Mouse (Mus musculus) embryonic facial prominence, embryonic 11.5 days (tissue): ENCODE results near the gene Tbc1d9. TPM values are rescaled to one million over a fixed set of nuclear protein-coding genes. Genes with fewer than 3 reads are reported as not detected.
A peak's percentile ranks its signal among the peaks of the same experiment; 100 is the strongest.

Experiments used
- ATAC-seq: fragments of 200-750 bp; cut with Nextera tagmentation; replicated peaks from 2 replicates; pipeline ENCODE4 v1.8.0; 2017; ENCODE audit warnings: low read depth; ENCODE audit not compliant: insufficient number of reproducible peaks, low FRiP score, low TSS enrichment
- DNase-seq: peaks from one replicate; pipeline ENCODE4 v3.0.0-alpha.2; 2015; ENCODE audit warnings: low spot score
- H3K27ac ChIP-seq: fragments of 300-500 bp; sonication (generic); replicated peaks from 2 replicates; pipeline ENCODE4 v1.5.1; 2014; ENCODE audit warnings: mild to moderate bottlenecking, low read depth, low read length, control low read depth
- H3K27me3 ChIP-seq: fragments of 300-500 bp; sonication (generic); 2 replicates; pipeline ENCODE4 v1.6.1; 2014; ENCODE audit warnings: mild to moderate bottlenecking, low read length, moderate library complexity, mixed read lengths; ENCODE audit not compliant: control insufficient read depth, insufficient read depth
- H3K36me3 ChIP-seq: fragments of 300-500 bp; sonication (generic); replicated peaks from 2 replicates; pipeline ENCODE4 v1.6.1; 2014; ENCODE audit warnings: low read depth, mild to moderate bottlenecking, low read length, moderate library complexity, mixed read lengths; ENCODE audit not compliant: control insufficient read depth, insufficient read depth
- H3K4me1 ChIP-seq: fragments of 300-500 bp; sonication (generic); 2 replicates; pipeline ENCODE4 v1.6.1; 2014; ENCODE audit warnings: low read length, mixed read lengths; ENCODE audit not compliant: control insufficient read depth, insufficient read depth
- H3K4me2 ChIP-seq: fragments of 300-500 bp; sonication (generic); 2 replicates; pipeline ENCODE4 v1.6.1; 2014; ENCODE audit warnings: low read depth, mild to moderate bottlenecking, control low read depth, low read length, moderate library complexity
- H3K4me3 ChIP-seq: fragments of 300-500 bp; sonication (generic); 2 replicates; pipeline ENCODE4 v1.5.1; 2014; ENCODE audit warnings: low read depth, low read length, control low read depth
- H3K9ac ChIP-seq: fragments of 300-500 bp; sonication (generic); replicated peaks from 2 replicates; pipeline ENCODE4 v1.6.1; 2014; ENCODE audit warnings: mild to moderate bottlenecking, control low read depth, low read length
- H3K9me3 ChIP-seq: fragments of 300-500 bp; sonication (generic); replicated peaks from 2 replicates; pipeline ENCODE4 v1.6.1; 2016; ENCODE audit warnings: mild to moderate bottlenecking, low read length, inconsistent platforms, mixed read lengths; ENCODE audit not compliant: control insufficient read depth
- WGBS: fragments of 180-500 bp; shearing (Covaris S2); extraction: QIAGEN DNeasy Blood & Tissue Kit; methylation state at CpG from one replicate; pipeline ENCODE4 v1.1.7; 2014; 5-methylcytosine and 5-hydroxymethylcytosine counted together
- polyA plus RNA-seq: library from polyadenylated mRNA; unstranded; fragments of >200 nt; fragmentation: Nextera tagmentation; extraction: Ambion mirVana; gene quantifications from 2 replicates; pipeline ENCODE4 v1.2.1, GENCODE M21; 2014

Gene Tbc1d9
- polyA plus RNA-seq, 1 experiment from 2014 or later, result 6.4 TPM

- DNase-seq (peak; percentile 32), ATAC-seq (no peak)
- Histone ChIP-seq H3K4me2 (no peak overlapping the region), H3K4me1 (no peaks in the 10 kb centered on the region), H3K9me3 (no peaks in the 10 kb centered on the region), H3K9ac (no peak overlapping the region), H3K27me3 (no peaks in the 10 kb centered on the region), H3K27ac (no peak overlapping the region), H3K36me3 (no peaks in the 10 kb centered on the region), H3K4me3 (no peak overlapping the region)
- WGBS, result 60% methylated on average over 14 of the region's 14 CpGs
Observed at GRCm38 (mm10) chr8:83251362-83252246, 86.5 kb downstream of the Tbc1d9 start.

DNA sequence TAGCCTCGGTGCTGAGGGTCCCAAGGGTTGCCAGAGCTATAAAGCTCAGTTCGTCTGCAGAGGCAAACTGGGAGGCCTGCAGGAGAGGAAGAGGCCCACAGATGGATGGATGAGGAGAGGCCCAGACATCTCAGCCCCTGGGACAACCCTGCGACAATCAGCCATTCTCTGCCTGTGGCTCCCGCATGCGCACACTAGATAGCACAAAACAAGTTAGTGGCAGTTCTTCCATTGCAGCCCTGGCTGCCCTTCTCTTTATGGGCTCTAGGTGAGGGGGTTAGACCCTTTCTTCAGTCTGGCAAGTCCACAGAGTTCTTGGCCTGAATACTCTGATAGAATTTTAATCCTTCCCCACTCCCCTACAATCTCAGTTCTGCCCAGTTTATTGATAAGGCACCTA is 87.6 kb downstream of the Tbc1d9 start:
- H3K4me2 ChIP-seq, result no peak overlapping the region
- H3K27me3 ChIP-seq, result no peaks in the 10 kb centered on the region
- H3K9me3 ChIP-seq, result no peaks in the 10 kb centered on the region
- DNase-seq, result no peak
- H3K27ac ChIP-seq, result no peak overlapping the region
- H3K4me1 ChIP-seq, result no peaks in the 10 kb centered on the region
- 81% methylated on average over 5 of the region's 5 CpGs for WGBS
- H3K9ac ChIP-seq, result no peak overlapping the region
- no peak overlapping the region for H3K4me3 ChIP-seq
- ATAC-seq, result no peak
- H3K36me3 ChIP-seq, result no peaks in the 10 kb centered on the region

DNA sequence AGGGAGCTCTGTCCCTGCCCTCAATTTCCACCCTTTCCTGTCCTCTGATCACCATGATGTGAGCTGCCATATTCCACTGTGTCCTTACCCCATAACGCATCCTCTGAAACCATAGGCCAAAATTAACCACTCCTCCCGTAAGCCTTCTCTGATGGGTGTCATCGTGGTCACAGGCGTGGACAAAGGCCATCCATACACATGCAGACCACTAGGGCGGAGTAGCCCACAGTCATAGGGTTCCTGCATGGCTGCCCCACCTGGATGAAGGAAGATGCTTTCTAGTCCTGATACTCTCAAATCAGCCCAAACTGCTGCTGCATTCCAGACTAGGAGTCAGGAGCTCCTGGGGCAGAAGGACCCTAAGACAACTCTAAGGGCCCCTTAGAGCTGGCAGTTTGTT is 92.5 kb downstream of the Tbc1d9 start:
- ATAC-seq (no peak), DNase-seq (no peak)
- H3K9ac ChIP-seq, result no peak overlapping the region
- no peaks in the 10 kb centered on the region for H3K9me3 ChIP-seq
- 92% methylated on average over 5 of the region's 5 CpGs for WGBS
- no peak overlapping the region for H3K27ac ChIP-seq
- no peaks in the 10 kb centered on the region for H3K27me3 ChIP-seq
- no peaks in the 10 kb centered on the region for H3K36me3 ChIP-seq
- no peak overlapping the region for H3K4me3 ChIP-seq
- no peaks in the 10 kb centered on the region for H3K4me1 ChIP-seq
- H3K4me2 ChIP-seq, result no peak overlapping the region

- Histone ChIP-seq H3K4me3 (no peak overlapping the region), H3K4me2 (no peak overlapping the region), H3K9ac (no peak overlapping the region), H3K27ac (no peak overlapping the region), H3K4me1 (no peaks in the 10 kb centered on the region), H3K27me3 (no peaks in the 10 kb centered on the region), H3K36me3 (no peaks in the 10 kb centered on the region), H3K9me3 (no peaks in the 10 kb centered on the region)
- WGBS, result 70% methylated on average over 16 of the region's 16 CpGs
- peak; percentile 78 for DNase-seq
- peak; percentile 91 for ATAC-seq
Observed at GRCm38 (mm10) chr8:83260418-83261215, 95.5 kb downstream of the Tbc1d9 start.

- H3K27me3 ChIP-seq, result no peaks in the 10 kb centered on the region
- WGBS, result 95% methylated on average over 14 of the region's 14 CpGs
- H3K9me3 ChIP-seq, result no peaks in the 10 kb centered on the region
- H3K4me3 ChIP-seq, result no peak overlapping the region
- DNase-seq (no peak), ATAC-seq (no peak)
- no peaks in the 10 kb centered on the region for H3K4me1 ChIP-seq
- H3K9ac ChIP-seq, result no peak overlapping the region
- no peaks in the 10 kb centered on the region for H3K36me3 ChIP-seq
- no peak overlapping the region for H3K4me2 ChIP-seq
- no peak overlapping the region for H3K27ac ChIP-seq
Observed at GRCm38 (mm10) chr8:83271172-83271571, 106.0 kb downstream of the Tbc1d9 start.

DNA sequence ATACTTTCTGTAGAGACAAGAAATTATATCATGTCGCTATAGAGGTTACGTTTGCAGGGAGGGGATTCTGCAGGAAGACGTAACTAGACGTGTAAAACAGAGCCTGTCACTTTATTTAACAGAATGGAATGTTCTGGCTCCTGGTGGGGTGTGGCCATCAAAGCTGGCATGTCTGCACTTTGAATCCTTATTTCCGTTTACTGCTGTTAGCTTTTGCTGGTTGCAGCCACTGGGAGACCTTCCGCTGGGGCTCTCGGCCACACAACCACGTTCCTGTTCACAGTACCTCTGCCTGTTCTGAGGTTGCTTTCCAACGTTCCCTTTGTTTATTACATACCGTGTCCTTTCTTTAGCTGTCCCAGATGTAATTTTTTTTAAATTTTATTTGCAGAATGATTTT is 107.3 kb downstream of the Tbc1d9 start:
- Histone ChIP-seq H3K4me2 (no peak overlapping the region), H3K9ac (no peak overlapping the region), H3K4me3 (no peak overlapping the region), H3K4me1 (no peaks in the 10 kb centered on the region), H3K27ac (no peak overlapping the region), H3K27me3 (no peaks in the 10 kb centered on the region), H3K9me3 (no peaks in the 10 kb centered on the region), H3K36me3 (no peaks in the 10 kb centered on the region)
- DNase-seq, result no peak
- 80% methylated on average over 10 of the region's 10 CpGs for WGBS
- no peak for ATAC-seq

- H3K9ac ChIP-seq, result no peak overlapping the region; the same call in 1 of the 2 replicates
- H3K4me3 ChIP-seq, result no peak overlapping the region
- WGBS, result 54% methylated on average over 11 of the region's 11 CpGs
- no peak overlapping the region for H3K4me2 ChIP-seq
- ATAC-seq, result no peak
- H3K4me1 ChIP-seq, result no peaks in the 10 kb centered on the region
- no peak for DNase-seq
- H3K36me3 ChIP-seq, result no peaks in the 10 kb centered on the region
- no peaks in the 10 kb centered on the region for H3K9me3 ChIP-seq
- no peaks in the 10 kb centered on the region for H3K27me3 ChIP-seq
- H3K27ac ChIP-seq, result no peak overlapping the region
Observed at GRCm38 (mm10) chr8:83274470-83274869, 109.3 kb downstream of the Tbc1d9 start.

GRCm38 (mm10) chr8:83278431-83278830 is 113.3 kb downstream of the Tbc1d9 start:
- H3K4me1 ChIP-seq, result no peaks in the 10 kb centered on the region

More at GRCm38 (mm10) chr8:83278431-83278830, 113.3 kb downstream of the Tbc1d9 start:
- Histone ChIP-seq H3K4me2 (no peak overlapping the region), H3K9ac (no peak overlapping the region), H3K36me3 (no peaks in the 10 kb centered on the region), H3K9me3 (no peaks in the 10 kb centered on the region), H3K27ac (no peak overlapping the region), H3K27me3 (no peaks in the 10 kb centered on the region), H3K4me3 (no peak overlapping the region)
- ATAC-seq (no peak), DNase-seq (no peak)
- whole genome bisulfite sequencing, result 80% methylated on average over 6 of the region's 6 CpGs
